Mouse (Mus musculus) bone marrow, adult 2 months (tissue): ENCODE results near the gene Ubxn6. TPM values are rescaled to one million over a fixed set of nuclear protein-coding genes. Genes with fewer than 3 reads are reported as not detected.
"Not testable (repeated sequence)": the region's sequence is repeated elsewhere in the genome, so short reads cannot be mapped to it uniquely, and the experiment has no call there.

Source experiments
- H3K27ac ChIP-seq: fragments of 200-500 bp; 2 replicates; pipeline ENCODE4 v1.5.1; 2012; ENCODE audit warnings: low read depth, mild to moderate bottlenecking, control low read depth, inconsistent platforms, low read length; ENCODE audit not compliant: control insufficient read depth, poor library complexity, insufficient read depth
- H3K4me1 ChIP-seq: fragments of 200-500 bp; 2 replicates; pipeline ENCODE4 v1.6.1; 2011; ENCODE audit warnings: low read length; ENCODE audit not compliant: control insufficient read depth, insufficient read depth
- H3K4me3 ChIP-seq: fragments of 200-500 bp; replicated peaks from 2 replicates; pipeline ENCODE3; 2011; ENCODE audit warnings: mild to moderate bottlenecking, low read depth, low read length, control low read depth; ENCODE audit not compliant: control insufficient read depth
- CTCF ChIP-seq: fragments of 200-500 bp; IDR thresholded peaks from 2 replicates; pipeline ENCODE4 v1.5.1; 2011; ENCODE audit warnings: low read length, control low read depth; ENCODE audit not compliant: control insufficient read depth, insufficient read depth
- POLR2A ChIP-seq: fragments of 200-500 bp; IDR thresholded peaks from 2 replicates; pipeline ENCODE4 v1.6.1; 2011; ENCODE audit warnings: low read depth, mild to moderate bottlenecking, control low read depth, low read length, borderline replicate concordance; ENCODE audit not compliant: control insufficient read depth
- WGBS: fragments of 180-500 bp; shearing (Covaris S2); methylation state at CpG from one replicate; pipeline ENCODE4 v1.1.7; 2018; 5-methylcytosine and 5-hydroxymethylcytosine counted together
- polyA plus RNA-seq: library from polyadenylated mRNA; stranded (reverse); fragments of >200 nt; gene quantifications from 2 replicates; pipeline ENCODE4 v1.2.4, GENCODE M21; 2011; ENCODE audit warnings: low replicate concordance; ENCODE audit not compliant: missing spikeins, insufficient read depth, insufficient read length

The Ubxn6 gene
- polyA plus RNA-seq, 1 experiment: 41.7 TPM

DNA sequence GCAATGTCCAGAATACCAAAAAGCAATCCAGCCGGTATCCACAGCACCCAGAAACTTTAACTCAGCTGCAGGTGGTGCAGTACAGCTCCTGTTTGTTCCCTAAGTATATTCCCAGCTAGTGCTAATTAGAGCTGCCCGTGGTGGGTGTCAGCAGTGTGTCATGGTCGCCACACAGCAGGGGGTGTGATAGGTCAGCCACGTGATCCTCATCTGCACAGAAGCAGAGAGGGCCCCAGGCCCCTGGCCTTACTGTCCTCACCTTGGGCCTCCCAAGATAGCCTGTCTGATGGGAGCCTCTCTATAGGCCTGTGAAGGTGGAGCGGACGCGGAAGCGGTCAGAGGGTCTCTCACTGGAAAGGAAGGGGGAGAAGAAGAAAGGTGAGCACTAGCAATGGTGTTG is 23.4 kb upstream of the Ubxn6 start:
- TF ChIP-seq CTCF (no peak), POLR2A (no peak)
- no peak overlapping the region for H3K27ac ChIP-seq
- no peak overlapping the region for H3K4me3 ChIP-seq
- 93% methylated on average over 8 of the region's 8 CpGs for WGBS
- H3K4me1 ChIP-seq: no peaks in the 10 kb centered on the region; the same call in 1 of the 2 replicates

GRCm38 (mm10) chr17:56096883-56097282 is 22.1 kb upstream of the Ubxn6 start:
- no peak overlapping the region for H3K4me3 ChIP-seq
- WGBS: 89% methylated on average over 12 of the region's 12 CpGs
- H3K4me1 ChIP-seq: no peaks in the 10 kb centered on the region
- TF ChIP-seq POLR2A (no peak), CTCF (no peak)
- no peak overlapping the region; the same call in 1 of the 2 replicates for H3K27ac ChIP-seq

DNA sequence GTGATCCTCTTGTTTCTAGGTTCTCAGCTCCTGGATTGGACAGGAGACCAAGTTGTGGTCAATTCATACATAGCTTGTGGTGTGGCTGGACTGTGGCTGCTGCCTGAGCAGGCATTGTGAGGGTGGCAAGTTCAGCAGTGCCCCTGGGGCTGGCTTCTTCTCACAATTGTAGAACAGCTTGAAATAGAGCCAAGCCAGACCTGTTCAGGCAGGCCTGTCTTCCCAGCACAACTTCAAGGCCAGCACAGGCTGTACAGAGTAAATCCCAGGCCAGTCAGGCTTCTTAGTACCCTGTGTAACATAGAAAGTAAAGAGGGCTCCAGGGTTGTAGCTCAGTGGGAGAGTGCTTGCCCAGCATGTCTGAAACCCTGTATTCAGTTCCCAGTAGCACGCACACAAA is 18.0 kb upstream of the Ubxn6 start:
- Histone ChIP-seq H3K27ac (no peak overlapping the region), H3K4me3 (no peak overlapping the region), H3K4me1 (no peaks in the 10 kb centered on the region)
- 95% methylated on average over 1 of the region's 1 CpGs for WGBS
- TF ChIP-seq POLR2A (no peak), CTCF (no peak)

- WGBS: 79% methylated on average over 1 of the region's 1 CpGs
- TF ChIP-seq CTCF (no peak), POLR2A (no peak)
Measured at GRCm38 (mm10) chr17:56092312-56092711, 17.5 kb upstream of the Ubxn6 start.

GRCm38 (mm10) chr17:56080781-56081585 is 6.2 kb upstream of the Ubxn6 start:
- Histone ChIP-seq H3K27ac (no peak overlapping the region), H3K4me1 (peaks cover 5% of the 10 kb centered on the region; the same call in 1 of the 2 replicates), H3K4me3 (peak overlapping the region; percentile 35)
- WGBS: 30% methylated on average over 8 of the region's 8 CpGs
- no peak for TF ChIP-seq POLR2A
- no peak for TF ChIP-seq CTCF

More at GRCm38 (mm10) chr17:56092312-56092711, 17.5 kb upstream of the Ubxn6 start:
- Histone ChIP-seq H3K4me3 (no peak overlapping the region), H3K27ac (no peak overlapping the region), H3K4me1 (no peaks in the 10 kb centered on the region)

DNA sequence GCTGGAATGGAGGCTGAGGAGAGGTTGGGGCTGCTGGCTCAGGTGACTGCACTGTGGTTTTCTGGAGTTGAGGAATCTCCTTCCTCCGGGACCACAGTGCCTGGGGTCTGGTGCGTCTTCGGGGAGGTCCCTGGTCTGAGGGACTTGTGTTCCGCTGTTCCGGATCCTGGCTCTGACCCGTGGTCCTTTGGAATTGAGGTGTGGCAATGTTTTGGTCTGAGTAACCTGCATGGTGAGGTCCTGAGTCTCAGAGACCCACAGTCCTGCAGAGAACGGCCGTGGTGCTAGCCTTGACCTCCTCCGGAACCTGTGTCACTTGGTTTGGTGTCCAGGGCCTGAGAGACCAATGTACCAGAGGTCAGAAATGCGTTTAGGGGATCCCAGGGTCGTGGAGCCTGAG is 5.1 kb upstream of the Ubxn6 start:
- peaks cover 7% of the 10 kb centered on the region; the same call in 1 of the 2 replicates for H3K4me1 ChIP-seq
- H3K27ac ChIP-seq: no peak overlapping the region
- TF ChIP-seq CTCF (0 out of 2 replicates have a peak, but pooled peaks have one; percentile 4), POLR2A (no peak)

DNA sequence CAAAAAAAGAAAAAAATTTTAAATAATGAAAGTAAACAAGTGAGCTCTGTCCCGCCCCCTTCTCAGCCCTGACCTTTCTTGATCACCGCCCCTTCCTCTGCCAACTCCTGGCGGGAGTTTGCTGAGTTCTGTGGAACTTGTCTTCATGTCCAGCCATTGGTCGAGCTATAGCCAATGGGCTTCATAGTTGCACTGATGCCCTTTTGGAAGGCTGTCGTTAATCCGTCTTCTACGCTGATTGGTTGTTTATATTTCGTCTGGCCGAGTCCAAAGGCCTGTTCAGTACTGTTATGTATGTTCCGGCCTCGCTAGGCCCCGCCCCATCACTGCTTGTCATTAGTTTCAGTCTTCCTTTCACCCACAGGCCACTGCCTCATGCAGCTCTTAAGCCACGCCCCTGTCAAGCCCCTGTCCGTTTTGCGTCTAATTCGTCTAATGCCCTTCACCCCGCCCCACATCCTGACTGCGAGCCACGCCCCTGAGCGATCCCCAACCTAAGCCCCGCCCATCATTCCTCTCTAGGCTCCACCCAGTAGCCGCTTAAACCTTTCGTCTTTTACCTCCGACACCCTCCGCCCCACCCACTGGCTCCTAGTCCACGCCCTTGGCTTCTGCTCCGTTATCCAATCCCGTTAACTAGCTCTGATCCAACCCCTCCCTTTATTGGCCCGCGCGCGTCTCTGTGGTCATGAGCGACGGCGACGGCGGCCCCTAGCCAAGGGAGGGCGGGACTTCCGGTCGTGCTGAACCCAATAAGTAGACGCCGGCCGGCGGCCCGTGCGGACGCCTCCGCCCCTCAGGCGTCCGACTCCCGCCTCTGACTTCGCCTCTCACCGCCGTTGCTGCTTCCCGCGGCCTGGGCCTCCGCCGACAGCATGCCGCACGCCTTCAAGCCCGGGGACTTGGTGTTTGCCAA is 4.3 kb upstream of the Ubxn6 start, which contains the start of gene Hdgfl2:
Gene Hdgfl2 (plus strand): TSS at position 755 of the 916 bp plus-strand sequence.
- under 1% methylated on average over 61 of the region's 61 CpGs for WGBS
- H3K4me1 ChIP-seq: peaks cover 7% of the 10 kb centered on the region; the same call in 1 of the 2 replicates

More for the DNA sequence above, 5.1 kb upstream of the Ubxn6 start:
- under 1% methylated on average over 11 of the region's 11 CpGs for WGBS
- peak overlapping the region; percentile 95 for H3K4me3 ChIP-seq

GRCm38 (mm10) chr17:56078361-56078760 is 3.5 kb upstream of the Ubxn6 start:
- WGBS: 57% methylated on average over 9 of the region's 9 CpGs
- Histone ChIP-seq H3K4me3 (peak overlapping the region; percentile 44), H3K27ac (peak overlapping the region; percentile 45; the same call in 1 of the 2 replicates)
- not testable (repeated sequence) for H3K4me1 ChIP-seq

More for the DNA sequence above, 4.3 kb upstream of the Ubxn6 start, which contains the start of gene Hdgfl2:
- H3K4me3 ChIP-seq: peak within 1 kb of the TSS; percentile 95
- H3K27ac ChIP-seq: peak within 1 kb of the TSS; percentile 45
- TF ChIP-seq CTCF: no peak
- peak; percentile 91; the same call in 1 of the 2 replicates for TF ChIP-seq POLR2A
